8 mouse cellular contexts compared by ENCODE assay signal in genomic region chr19:55643288-55643901, GRCm38 (mm10).
DNase-seq lines count a peak whose midpoint lies in the region; ATAC-seq lines count a peak whose summit lies in the region.

No protein-coding gene starts in this region.

- H3K9ac ChIP-seq in hindbrain, embryonic 16.5 days (ENCODE audit: low read depth, low read length) = no peak overlapping the region

- 0 out of 2 replicates have a peak, but pooled peaks cover 2% of the 10 kb centered on the region for H3K27me3 ChIP-seq in hindbrain, embryonic 16.5 days (replicated peaks; ENCODE audit: control insufficient read depth, insufficient read depth, low read length)
- peaks cover 53% of the 10 kb centered on the region for H3K27me3 ChIP-seq in megakaryocyte, embryonic 14.5 days (replicated peaks)

- no peaks in the 10 kb centered on the region for H3K9me3 ChIP-seq in hindbrain, embryonic 16.5 days (ENCODE audit: control insufficient read depth, low read length)
- peaks cover 7% of the 10 kb centered on the region; the same call in 1 of the 2 replicates for H3K9me3 ChIP-seq in megakaryocyte, embryonic 14.5 days

- no peaks in the 10 kb centered on the region for H3K36me3 ChIP-seq in hindbrain, embryonic 16.5 days (ENCODE audit: control insufficient read depth, insufficient read depth, low read length)
- no peaks in the 10 kb centered on the region for H3K36me3 ChIP-seq in megakaryocyte, embryonic 14.5 days (replicated peaks; ENCODE audit: low read length)

- H3K27ac ChIP-seq in hindbrain, embryonic 16.5 days (ENCODE audit: low read depth, low read length) = no peak overlapping the region

- peaks cover 6% of the 10 kb centered on the region; the same call in 1 of the 2 replicates for H3K4me1 ChIP-seq in hindbrain, embryonic 16.5 days (ENCODE audit: control insufficient read depth, insufficient read depth, low read depth, low read length)
- peaks cover 11% of the 10 kb centered on the region for H3K4me1 ChIP-seq in megakaryocyte, embryonic 14.5 days

- peak overlapping the region; percentile 39 for H3K4me2 ChIP-seq in hindbrain, embryonic 16.5 days (ENCODE audit: low read length)

- ATAC-seq in hindbrain, embryonic 16.5 days = peak; percentile 61

- peak; percentile 21 for DNase-seq in right cerebral cortex, adult 18-20 months
- no peak for DNase-seq in right cerebral cortex, postnatal 14 days
- peak; percentile 9 for DNase-seq in cerebellum, adult 8-10 months
- peak; percentile 28 to 41 for DNase-seq in gastrocnemius, adult 8-10 months (ENCODE audit: low spot score in 2 of 2)
- peak; percentile 39 to 46 for DNase-seq in left cerebral cortex, postnatal 25 days (ENCODE audit: low spot score in 2 of 2)
- DNase-seq in spleen, postnatal 10 days (ENCODE audit: low spot score in 2 of 2) = peak; percentile 32 to 48

- WGBS in hindbrain, embryonic 16.5 days = 14% methylated on average over 13 of the region's 14 CpGs

- intact Hi-C loops in left cerebral cortex, postnatal 25 days (cut with DNase I) = no loop called here

- H3K4me3 ChIP-seq in hindbrain, embryonic 16.5 days (ENCODE audit: low read length) = peak overlapping the region; percentile 0; the same call in 1 of the 2 replicates
- H3K4me3 ChIP-seq in megakaryocyte, embryonic 14.5 days (replicated peaks) = peak overlapping the region; percentile 91
